Mouse (Mus musculus) embryonic facial prominence, embryonic 15.5 days (tissue): ENCODE data around the gene Gm10961. TPM values are rescaled to one million over a fixed set of nuclear protein-coding genes. Genes with fewer than 3 reads are reported as not detected.
A peak's percentile ranks its signal among the peaks of the same experiment; 100 is the strongest.

ENCODE experiments used
- ATAC-seq: fragments of 200-750 bp; cut with Nextera tagmentation; 2 replicates; pipeline ENCODE4 v1.8.0; 2017; ENCODE audit warnings: low read depth, moderate TSS enrichment; ENCODE audit not compliant: insufficient number of reproducible peaks, low FRiP score, low TSS enrichment
- H3K27ac ChIP-seq: fragments of 300-500 bp; sonication (generic); replicated peaks from 2 replicates; pipeline ENCODE4 v1.5.1; 2015; ENCODE audit warnings: mild to moderate bottlenecking, inconsistent platforms
- H3K27me3 ChIP-seq: fragments of 300-500 bp; sonication (generic); 2 replicates; pipeline ENCODE4 v1.6.1; 2015; ENCODE audit warnings: inconsistent platforms
- H3K36me3 ChIP-seq: fragments of 300-500 bp; sonication (generic); 2 replicates; pipeline ENCODE4 v1.6.1; 2015; ENCODE audit warnings: mild to moderate bottlenecking, inconsistent platforms
- H3K4me1 ChIP-seq: fragments of 300-500 bp; sonication (generic); 2 replicates; pipeline ENCODE4 v1.6.1; 2015; ENCODE audit warnings: inconsistent platforms
- H3K4me2 ChIP-seq: fragments of 300-500 bp; sonication (generic); replicated peaks from 2 replicates; pipeline ENCODE4 v1.6.1; 2015; ENCODE audit warnings: mild to moderate bottlenecking, inconsistent platforms
- H3K4me3 ChIP-seq: fragments of 300-500 bp; sonication (generic); replicated peaks from 2 replicates; pipeline ENCODE4 v1.5.1; 2015; ENCODE audit warnings: mild to moderate bottlenecking, inconsistent platforms
- H3K9ac ChIP-seq: fragments of 300-500 bp; sonication (generic); 2 replicates; pipeline ENCODE4 v1.6.1; 2015; ENCODE audit warnings: inconsistent platforms
- H3K9me3 ChIP-seq: fragments of 300-500 bp; sonication (generic); replicated peaks from 2 replicates; pipeline ENCODE4 v1.6.1; 2016; ENCODE audit warnings: inconsistent platforms
- WGBS: fragments of 180-500 bp; shearing (Covaris S2); methylation state at CpG from one replicate; pipeline ENCODE4 v1.1.7; 2015; 5-methylcytosine and 5-hydroxymethylcytosine counted together
- polyA plus RNA-seq: library from polyadenylated mRNA; unstranded; fragments of >200 nt; fragmentation: Nextera tagmentation; extraction: Ambion mirVana; gene quantifications from 2 replicates; pipeline ENCODE4 v1.2.1, GENCODE M21; 2015

Gene Gm10961
- not detected in 2 replicates for polyA plus RNA-seq

- ATAC-seq = peak; percentile 80
- peak within 1 kb of the TSS; percentile 94 for H3K9ac ChIP-seq
- under 1% methylated on average over 48 of the region's 48 CpGs for WGBS
These were observed at the start of gene Gm10961 for GRCm38 (mm10) chr3:107630682-107631522. Gm10961 (plus strand) TSS chr3:107631322.

GRCm38 (mm10) chr3:107582130-107582874 lies 48.8 kb upstream of the Gm10961 start:
- no peaks in the 10 kb centered on the region for H3K36me3 ChIP-seq
- H3K27ac ChIP-seq = peak overlapping the region; percentile 36
- H3K9ac ChIP-seq = 0 out of 2 replicates have a peak overlapping the region, but pooled peaks have one; percentile 5
- H3K9me3 ChIP-seq = no peaks in the 10 kb centered on the region
- peaks cover 24% of the 10 kb centered on the region for H3K4me1 ChIP-seq
- H3K4me2 ChIP-seq = peak overlapping the region; percentile 76
- 3% methylated on average over 18 of the region's 18 CpGs for WGBS
- peak overlapping the region; percentile 42 for H3K4me3 ChIP-seq
- no peak for ATAC-seq
- H3K27me3 ChIP-seq = peaks cover 67% of the 10 kb centered on the region

More at GRCm38 (mm10) chr3:107630682-107631522, at the start of gene Gm10961:
- peak within 1 kb of the TSS; percentile 83 for H3K4me2 ChIP-seq
- peak within 1 kb of the TSS; percentile 95 for H3K27ac ChIP-seq
- peaks cover 7% of the 10 kb centered on the region for H3K4me1 ChIP-seq
- no peaks in the 10 kb centered on the region for H3K27me3 ChIP-seq
- H3K36me3 ChIP-seq = peaks cover 22% of the 10 kb centered on the region
- peak within 1 kb of the TSS; percentile 99 for H3K4me3 ChIP-seq
- H3K9me3 ChIP-seq = no peaks in the 10 kb centered on the region

GRCm38 (mm10) chr3:107582875-107583767 lies 48.0 kb upstream of the Gm10961 start:
- Histone ChIP-seq H3K36me3 (no peaks in the 10 kb centered on the region), H3K4me2 (peak overlapping the region; percentile 76), H3K27ac (peak overlapping the region; percentile 36), H3K9me3 (no peaks in the 10 kb centered on the region), H3K9ac (0 out of 2 replicates have a peak overlapping the region, but pooled peaks have one; percentile 5), H3K4me3 (peak overlapping the region; percentile 42), H3K4me1 (peaks cover 24% of the 10 kb centered on the region), H3K27me3 (peaks cover 73% of the 10 kb centered on the region)
- under 1% methylated on average over 65 of the region's 65 CpGs for WGBS
- no peak for ATAC-seq

GRCm38 (mm10) chr3:107583893-107584292 lies 47.2 kb upstream of the Gm10961 start:
- Histone ChIP-seq H3K9ac (no peak overlapping the region), H3K4me2 (peak overlapping the region; percentile 76; the same call in 1 of the 2 replicates), H3K27me3 (peaks cover 80% of the 10 kb centered on the region)

GRCm38 (mm10) chr3:107586504-107586903 lies 44.6 kb upstream of the Gm10961 start:
- H3K4me3 ChIP-seq = no peak overlapping the region
- H3K9ac ChIP-seq = no peak overlapping the region
- ATAC-seq = no peak
- H3K27me3 ChIP-seq = peaks cover 75% of the 10 kb centered on the region
- no peaks in the 10 kb centered on the region for H3K36me3 ChIP-seq
- H3K4me1 ChIP-seq = peaks cover 20% of the 10 kb centered on the region
- H3K9me3 ChIP-seq = no peaks in the 10 kb centered on the region
- H3K4me2 ChIP-seq = no peak overlapping the region
- H3K27ac ChIP-seq = no peak overlapping the region
- 46% methylated on average over 6 of the region's 6 CpGs for WGBS

More at GRCm38 (mm10) chr3:107583893-107584292, 47.2 kb upstream of the Gm10961 start:
- H3K27ac ChIP-seq = no peak overlapping the region
- peaks cover 24% of the 10 kb centered on the region for H3K4me1 ChIP-seq
- H3K36me3 ChIP-seq = no peaks in the 10 kb centered on the region
- 27% methylated on average over 1 of the region's 1 CpGs for whole genome bisulfite sequencing
- no peak overlapping the region for H3K4me3 ChIP-seq
- no peak for ATAC-seq
- no peaks in the 10 kb centered on the region for H3K9me3 ChIP-seq

- 74% methylated on average over 1 of the region's 1 CpGs for WGBS
- no peak for ATAC-seq
- peaks cover 79% of the 10 kb centered on the region for H3K27me3 ChIP-seq
These were observed 39.5 kb upstream of the Gm10961 start for GRCm38 (mm10) chr3:107591612-107592011.

GRCm38 (mm10) chr3:107593632-107594031 lies 37.5 kb upstream of the Gm10961 start:
- H3K9me3 ChIP-seq = no peaks in the 10 kb centered on the region
- ATAC-seq = no peak
- no peak overlapping the region for H3K27ac ChIP-seq
- no peak overlapping the region for H3K9ac ChIP-seq
- H3K27me3 ChIP-seq = peaks cover 75% of the 10 kb centered on the region
- peak overlapping the region; percentile 4; the same call in 1 of the 2 replicates for H3K4me2 ChIP-seq
- peaks cover 30% of the 10 kb centered on the region for H3K4me1 ChIP-seq
- H3K4me3 ChIP-seq = no peak overlapping the region
- H3K36me3 ChIP-seq = no peaks in the 10 kb centered on the region
- 42% methylated on average over 2 of the region's 2 CpGs for WGBS

More at GRCm38 (mm10) chr3:107591612-107592011, 39.5 kb upstream of the Gm10961 start:
- H3K27ac ChIP-seq = no peak overlapping the region
- no peak overlapping the region for H3K9ac ChIP-seq
- no peaks in the 10 kb centered on the region for H3K36me3 ChIP-seq
- no peak overlapping the region for H3K4me3 ChIP-seq
- peaks cover 29% of the 10 kb centered on the region for H3K4me1 ChIP-seq
- H3K4me2 ChIP-seq = no peak overlapping the region
- H3K9me3 ChIP-seq = no peaks in the 10 kb centered on the region

- peak; percentile 72 for ATAC-seq
- peaks cover 38% of the 10 kb centered on the region for H3K4me1 ChIP-seq
- H3K9me3 ChIP-seq = no peaks in the 10 kb centered on the region
- H3K4me3 ChIP-seq = peak within 1 kb of the TSS; percentile 56
- H3K4me2 ChIP-seq = peak within 1 kb of the TSS; percentile 65
- no peaks in the 10 kb centered on the region for H3K36me3 ChIP-seq
- H3K27me3 ChIP-seq = peaks cover 82% of the 10 kb centered on the region
- H3K27ac ChIP-seq = peak within 1 kb of the TSS; percentile 82
- under 1% methylated on average over 38 of the region's 46 CpGs for WGBS
- peak within 1 kb of the TSS; percentile 39 for H3K9ac ChIP-seq
These were observed 36.4 kb upstream of the Gm10961 start, which contains the start of gene Alx3 for GRCm38 (mm10) chr3:107594662-107595263. Alx3 (plus strand) TSS chr3:107595031.

- H3K9ac ChIP-seq = peak overlapping the region; percentile 39
- WGBS = under 1% methylated on average over 50 of the region's 50 CpGs
- no peak for ATAC-seq
- H3K4me3 ChIP-seq = peak overlapping the region; percentile 56
- H3K36me3 ChIP-seq = no peaks in the 10 kb centered on the region
- peak overlapping the region; percentile 82 for H3K27ac ChIP-seq
- peak overlapping the region; percentile 65 for H3K4me2 ChIP-seq
- peaks cover 83% of the 10 kb centered on the region for H3K27me3 ChIP-seq
- no peaks in the 10 kb centered on the region for H3K9me3 ChIP-seq
- peaks cover 42% of the 10 kb centered on the region for H3K4me1 ChIP-seq
These were observed 35.7 kb upstream of the Gm10961 start for GRCm38 (mm10) chr3:107595264-107595937.
